Mouse (Mus musculus) embryo, embryonic 11.5 days (tissue): ENCODE results near the gene Thap3.
A peak's percentile ranks its signal among the peaks of the same experiment; 100 is the strongest.

Experiments used
- DNase-seq: peaks from one replicate; pipeline ENCODE4 v3.0.0-alpha.2; 2012; ENCODE audit warnings: low read depth, low spot score

Gene Thap3

DNA sequence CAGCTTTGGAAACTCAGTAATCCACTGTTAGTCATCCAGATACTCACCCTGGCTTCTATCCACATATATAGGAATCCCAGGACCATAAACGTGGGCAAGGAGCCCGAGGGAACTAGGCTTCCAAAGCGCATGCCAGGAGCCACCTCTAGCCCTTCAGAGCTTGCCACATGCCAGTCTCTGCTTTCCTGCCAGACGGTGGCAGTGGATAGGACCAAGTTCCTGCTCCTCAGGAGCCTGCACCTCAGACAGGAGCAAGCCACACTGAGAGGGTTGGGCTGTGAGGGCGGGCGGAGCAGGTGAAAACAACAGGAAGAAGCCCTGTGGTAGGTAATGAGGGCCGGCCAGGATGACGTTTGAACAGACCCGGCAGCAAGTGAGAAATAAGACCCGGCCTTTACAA, 2.9 kb downstream of the Thap3 start:
- no peak for DNase-seq

DNA sequence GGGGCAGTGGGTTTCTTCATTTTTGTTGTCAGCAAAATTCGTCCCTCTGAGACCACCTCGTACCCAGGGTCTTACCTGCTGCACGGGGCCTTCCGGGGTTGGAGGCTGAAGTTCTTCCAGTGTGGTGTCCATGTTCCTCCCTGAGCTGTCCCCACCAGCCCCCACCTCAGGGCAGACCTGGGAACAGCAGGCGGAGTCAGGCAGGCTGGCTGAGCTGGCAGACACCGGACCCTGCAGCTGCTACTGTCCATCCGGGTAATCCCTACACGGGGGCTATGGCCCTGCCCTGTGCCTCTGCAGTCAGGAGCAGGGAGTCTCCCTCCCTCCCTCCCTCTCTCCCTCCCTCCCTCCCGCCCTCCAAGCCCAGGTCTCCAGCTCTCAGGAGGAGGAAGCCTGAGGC, 5.2 kb downstream of the Thap3 start:
- no peak for DNase-seq

DNA sequence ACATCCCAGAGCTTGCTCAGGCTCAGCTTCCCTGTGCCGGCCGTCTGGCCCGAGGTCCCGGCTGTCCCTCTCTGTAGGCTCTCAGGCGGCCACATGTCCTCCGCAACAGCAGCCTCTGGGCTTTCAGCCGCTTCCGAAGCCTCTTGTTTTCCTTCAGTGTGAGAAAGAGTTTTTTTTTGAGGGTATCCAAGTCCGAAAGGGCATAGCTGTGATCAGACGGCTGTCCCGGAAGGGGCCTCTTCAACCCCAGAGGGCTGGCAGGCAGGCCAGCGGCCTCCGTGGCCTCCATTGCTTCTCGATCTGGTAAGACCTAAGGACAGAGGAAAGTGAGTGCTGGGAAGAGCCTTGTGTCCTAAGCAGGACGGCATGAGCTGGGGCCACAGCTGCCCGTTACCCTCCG, 5.8 kb downstream of the Thap3 start:
- no peak for DNase-seq

DNA sequence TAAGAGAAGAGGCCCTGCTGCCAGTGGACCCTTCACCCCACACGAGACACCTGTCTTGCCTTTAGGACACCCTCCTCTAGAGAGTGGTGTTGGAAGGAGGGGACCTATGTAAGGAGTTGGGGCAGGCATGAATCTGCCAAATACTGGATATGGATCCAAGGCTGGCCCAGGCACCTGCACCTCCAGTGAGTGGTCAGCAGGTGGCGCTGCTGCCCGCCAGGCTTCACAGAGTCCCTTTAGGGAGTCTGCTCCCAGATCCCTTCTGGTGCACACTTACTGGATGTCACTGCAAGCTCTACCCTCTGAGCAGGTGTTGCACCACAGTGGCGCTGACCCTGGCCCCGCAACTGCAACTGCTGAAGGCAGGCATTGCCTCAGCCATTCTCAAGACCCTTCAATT, 7.4 kb downstream of the Thap3 start:
- DNase-seq, result peak; percentile 67

DNA sequence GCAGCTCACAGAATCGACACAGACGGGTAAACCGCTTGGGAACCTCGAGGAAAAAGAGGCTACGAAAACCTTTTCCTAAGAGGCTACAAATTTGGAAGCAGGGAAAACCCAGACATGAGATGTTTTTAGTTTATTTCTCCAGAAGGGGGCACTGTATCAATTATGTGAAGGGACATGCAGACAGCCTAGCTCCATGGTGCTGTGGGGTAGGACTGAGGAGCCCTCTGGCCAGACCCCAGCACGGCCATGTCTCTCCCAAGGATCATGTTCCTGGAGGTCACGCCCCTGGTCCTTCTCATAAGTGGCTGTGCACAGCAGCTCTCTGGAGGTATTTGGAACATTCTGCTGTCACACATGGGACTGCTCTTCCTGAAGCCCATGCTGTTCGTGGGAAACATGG, 8.1 kb downstream of the Thap3 start:
- DNase-seq, result no peak

DNA sequence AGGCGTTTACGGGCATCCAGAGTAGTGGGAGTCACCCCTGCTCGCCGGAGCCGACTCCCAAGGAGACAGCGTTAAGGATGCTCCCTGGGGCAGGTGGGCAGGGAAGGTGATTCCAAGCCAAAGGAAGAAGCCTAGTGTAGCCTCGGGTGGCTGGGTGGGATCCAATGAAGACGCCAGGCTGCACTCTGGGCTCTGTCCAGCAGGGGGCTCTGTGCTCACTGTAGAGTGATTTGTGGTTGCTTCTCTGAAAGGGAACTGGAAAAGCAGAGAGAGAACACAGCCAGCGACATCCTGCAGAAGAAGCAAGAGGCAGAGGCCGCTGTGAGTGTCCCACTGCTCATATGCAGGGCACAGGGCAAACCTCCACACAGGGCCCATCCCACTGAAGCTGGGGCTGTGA, 11.0 kb downstream of the Thap3 start:
- DNase-seq, result peak; percentile 75

DNA sequence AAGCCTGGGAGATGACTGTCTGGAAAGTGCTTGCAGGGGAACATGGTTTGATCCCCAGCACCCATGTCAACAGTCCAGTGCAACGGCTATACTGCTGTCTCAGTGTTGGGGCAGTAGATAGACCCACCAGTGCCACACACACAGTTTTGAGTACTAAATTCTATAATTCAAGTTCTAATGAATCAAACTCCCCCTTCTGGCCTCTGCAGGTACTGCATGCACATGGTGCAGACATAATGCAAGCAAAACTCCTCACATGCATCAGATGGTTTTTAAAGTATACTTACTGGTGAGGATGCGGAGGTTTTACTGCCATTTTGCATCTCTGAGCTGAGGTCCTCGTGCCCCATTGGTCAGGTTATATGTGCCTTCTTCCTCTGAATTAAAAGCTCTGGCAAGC, 13.4 kb downstream of the Thap3 start:
- no peak for DNase-seq

DNA sequence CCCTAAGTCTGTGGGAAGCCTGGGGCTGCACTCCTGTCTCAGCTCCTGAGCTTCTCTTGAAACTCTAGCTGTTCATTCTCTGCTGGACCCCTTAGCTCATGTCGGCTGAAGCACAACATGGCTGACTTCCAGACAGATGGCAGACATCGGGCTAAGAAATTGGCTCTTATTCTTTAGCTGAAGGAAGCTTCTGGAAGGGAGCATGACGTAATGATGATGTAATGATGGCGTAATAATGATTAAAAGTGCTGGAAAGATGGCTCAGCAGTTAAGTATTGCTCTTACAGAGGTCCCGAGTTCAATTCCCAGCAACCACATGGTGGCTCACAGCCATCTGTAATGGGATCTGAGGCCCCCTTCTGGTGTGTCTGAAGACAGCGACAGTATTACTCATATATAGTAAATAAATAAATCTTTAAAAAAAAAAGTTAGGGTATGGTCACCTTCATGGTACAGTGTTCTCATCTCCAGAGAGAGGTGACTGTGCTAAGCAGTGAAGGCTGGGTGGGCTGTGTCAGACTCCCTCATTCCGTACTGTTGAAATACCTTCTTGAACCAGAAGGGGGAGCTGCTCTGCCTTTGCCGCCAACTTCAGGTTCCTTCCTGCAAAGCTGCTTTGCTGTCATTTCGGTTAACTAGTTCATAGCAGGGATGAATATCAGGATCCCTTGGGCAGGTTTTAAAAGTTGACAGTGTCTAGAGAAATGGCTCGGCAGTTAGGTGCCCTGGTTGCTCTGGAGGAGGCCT, 16.4 kb downstream of the Thap3 start:
- DNase-seq, result no peak

DNA sequence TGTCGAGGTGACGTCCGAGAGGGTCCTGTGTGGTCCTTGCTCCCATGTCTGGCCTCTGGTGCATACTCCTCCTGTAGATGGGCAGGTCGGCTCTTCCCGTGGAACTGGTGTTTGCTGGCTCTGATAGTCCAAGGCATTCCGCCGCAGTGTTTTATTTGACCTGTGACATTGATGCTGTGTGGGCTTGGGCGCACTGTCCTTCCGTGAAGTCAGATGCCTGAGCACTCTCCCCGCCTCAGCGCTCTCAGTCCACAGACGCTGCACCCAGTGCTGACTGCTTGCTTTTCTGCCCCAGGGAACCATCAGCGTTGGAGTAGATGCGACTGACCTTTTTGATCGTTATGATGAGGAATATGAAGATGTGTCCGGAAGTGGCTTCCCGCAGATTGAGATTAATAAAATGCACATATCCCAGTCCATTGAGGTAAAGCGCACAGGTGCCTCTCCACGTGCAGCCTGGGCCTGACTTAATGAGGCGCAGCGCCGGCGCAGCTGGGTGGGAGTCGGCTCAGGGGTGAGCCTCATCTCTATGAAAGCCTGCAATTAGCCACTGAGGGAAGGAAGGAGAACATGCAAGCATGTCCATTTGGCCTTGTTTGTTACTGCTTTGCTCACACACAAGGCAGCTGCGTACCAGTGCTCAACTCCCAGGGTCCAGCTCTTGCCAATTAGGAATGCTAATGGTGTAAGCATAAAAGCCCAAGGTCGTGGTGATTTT, 20.4 kb downstream of the Thap3 start:
- no peak for DNase-seq

DNA sequence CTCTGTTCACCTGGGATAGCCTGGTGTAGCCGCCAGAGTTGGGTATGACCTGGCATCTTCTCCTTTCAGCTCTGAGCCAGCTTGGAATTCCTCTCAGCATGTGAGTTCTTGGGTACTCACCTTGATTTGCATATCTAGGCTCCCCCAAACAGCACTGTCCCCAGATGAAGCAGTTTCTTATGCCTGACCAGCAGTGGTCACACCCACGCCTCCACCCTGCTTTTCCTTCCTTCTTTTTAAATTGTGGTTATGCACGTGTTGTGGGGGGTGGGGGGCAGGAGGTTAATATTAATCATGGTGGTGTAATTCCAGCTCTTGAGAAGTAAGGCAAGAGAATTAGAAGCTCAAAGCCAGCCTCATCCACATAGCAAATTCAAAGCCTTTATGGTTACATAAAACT, 26.0 kb downstream of the Thap3 start:
- DNase-seq, result no peak

DNA sequence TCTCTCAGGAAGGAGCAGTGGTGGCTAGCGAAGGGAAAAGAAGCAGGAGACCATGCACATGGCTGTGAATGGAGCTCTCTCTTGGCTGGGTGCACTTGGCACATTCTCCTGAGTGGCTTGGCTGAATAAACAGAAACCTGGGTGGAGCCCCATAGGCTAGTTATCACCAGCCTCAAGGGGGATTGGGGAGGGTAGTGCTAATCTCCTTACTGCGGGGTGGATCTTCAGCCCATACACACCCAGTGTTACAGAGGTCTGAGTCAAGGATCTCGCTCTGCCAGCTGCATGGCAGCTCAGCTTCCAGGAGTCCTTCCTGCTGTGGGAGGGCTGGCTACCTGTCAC, 28.3 kb downstream of the Thap3 start:
- no peak for DNase-seq

DNA sequence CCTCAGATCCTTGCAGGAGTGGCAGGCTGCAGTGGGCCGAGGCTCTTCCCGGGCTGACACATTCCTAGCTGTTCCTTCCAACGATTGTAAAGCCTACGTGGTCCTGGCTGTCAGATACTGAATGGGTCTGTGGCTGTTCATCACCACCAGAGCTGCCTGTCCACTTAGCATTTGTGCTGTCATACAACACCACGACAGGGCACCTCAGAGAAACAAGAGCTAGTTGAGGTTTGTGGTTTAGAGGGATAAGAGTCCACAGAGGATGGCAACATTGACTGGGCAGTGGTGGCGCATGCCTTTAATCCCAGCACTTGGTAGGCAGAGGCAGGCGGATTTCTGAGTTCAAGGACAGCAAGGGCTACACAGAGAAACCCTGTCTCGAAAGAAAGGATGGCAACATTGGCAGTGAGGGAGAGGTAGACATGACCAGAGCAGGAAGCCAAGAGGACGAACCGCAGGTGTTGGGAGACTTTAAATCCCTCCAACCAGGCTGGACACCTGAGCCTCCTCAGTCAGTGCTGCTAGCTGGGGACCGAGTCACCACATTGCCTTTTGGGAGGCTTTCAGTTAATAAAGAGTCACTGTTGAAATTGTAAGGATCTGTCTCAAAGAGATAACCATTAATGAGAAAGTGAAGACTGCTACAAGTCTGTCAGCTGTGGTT, 28.8 kb downstream of the Thap3 start:
- DNase-seq, result no peak

DNA sequence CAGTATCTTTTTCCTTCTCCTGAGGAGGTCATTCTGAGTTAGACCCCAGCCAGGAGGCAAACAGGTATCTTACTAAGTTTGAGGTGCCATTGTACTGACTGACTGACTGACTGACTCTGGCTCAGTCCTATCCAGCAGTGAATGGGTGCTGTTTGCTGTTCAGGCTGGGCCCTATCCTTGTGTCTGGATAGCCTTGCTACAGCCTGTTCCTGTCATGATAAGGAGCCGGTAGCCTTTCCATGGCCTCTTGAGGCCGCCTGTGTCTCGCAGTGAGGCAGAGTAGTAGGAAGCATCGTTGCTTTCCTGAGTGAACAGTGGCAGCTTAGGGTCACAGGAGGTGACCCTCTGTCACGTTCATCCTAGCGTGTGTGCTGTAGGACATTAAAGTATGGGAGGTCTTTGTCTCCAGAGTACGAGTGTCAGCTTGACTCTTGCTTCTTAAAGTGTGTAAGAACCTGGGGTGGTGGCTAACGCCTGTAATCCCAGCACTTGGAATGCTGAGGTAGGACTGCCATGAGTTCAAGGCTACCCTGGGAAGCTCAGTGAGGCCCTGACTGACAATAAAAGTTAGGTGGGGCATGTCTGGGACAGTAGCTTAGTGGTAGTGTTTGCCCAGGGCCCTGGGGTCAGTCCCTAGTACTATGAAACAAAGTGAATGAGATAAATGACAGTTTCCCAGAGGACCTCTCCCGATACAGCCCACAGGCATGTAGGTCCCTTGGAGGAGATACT, 31.0 kb downstream of the Thap3 start:
- no peak for DNase-seq

DNA sequence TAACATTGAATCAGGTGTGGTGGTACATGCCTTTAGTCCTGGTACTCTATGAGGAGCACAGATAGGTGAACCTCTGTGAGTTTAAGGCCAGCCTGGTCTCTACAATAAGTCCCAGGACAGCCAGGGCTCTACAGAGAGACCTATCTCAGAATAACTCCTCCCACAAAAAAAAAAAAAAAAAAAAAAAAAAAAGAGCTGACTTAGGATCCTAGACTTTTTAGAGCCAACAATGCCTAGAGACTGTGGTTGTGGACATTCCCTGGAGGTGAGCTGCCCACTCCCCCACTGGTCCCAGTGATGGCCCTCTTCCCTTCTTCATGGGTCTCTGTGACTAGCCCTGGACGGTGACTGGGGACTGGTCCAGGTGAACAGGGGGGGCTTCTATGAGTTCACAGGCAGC, 33.0 kb downstream of the Thap3 start:
- no peak for DNase-seq

DNA sequence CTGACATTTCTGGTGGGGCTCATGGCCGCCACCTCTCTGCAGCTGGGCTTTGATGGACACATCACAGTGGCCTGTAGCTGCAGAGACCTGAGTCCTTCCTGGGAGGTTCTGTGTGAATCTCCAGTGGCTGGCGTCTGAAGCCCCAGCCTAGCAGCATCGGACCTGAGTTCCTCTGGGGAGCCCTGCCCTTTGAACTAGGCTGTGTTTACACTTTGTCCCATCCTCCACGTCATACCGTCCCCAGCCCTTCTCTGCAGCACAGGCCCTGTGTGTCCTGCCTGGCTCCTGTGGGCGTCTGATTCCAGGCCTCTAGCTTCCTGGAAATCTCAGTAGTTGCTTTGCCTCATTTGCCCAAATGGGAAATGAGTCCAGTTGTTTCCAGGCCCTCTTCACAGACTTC, 35.6 kb downstream of the Thap3 start:
- DNase-seq, result no peak

DNA sequence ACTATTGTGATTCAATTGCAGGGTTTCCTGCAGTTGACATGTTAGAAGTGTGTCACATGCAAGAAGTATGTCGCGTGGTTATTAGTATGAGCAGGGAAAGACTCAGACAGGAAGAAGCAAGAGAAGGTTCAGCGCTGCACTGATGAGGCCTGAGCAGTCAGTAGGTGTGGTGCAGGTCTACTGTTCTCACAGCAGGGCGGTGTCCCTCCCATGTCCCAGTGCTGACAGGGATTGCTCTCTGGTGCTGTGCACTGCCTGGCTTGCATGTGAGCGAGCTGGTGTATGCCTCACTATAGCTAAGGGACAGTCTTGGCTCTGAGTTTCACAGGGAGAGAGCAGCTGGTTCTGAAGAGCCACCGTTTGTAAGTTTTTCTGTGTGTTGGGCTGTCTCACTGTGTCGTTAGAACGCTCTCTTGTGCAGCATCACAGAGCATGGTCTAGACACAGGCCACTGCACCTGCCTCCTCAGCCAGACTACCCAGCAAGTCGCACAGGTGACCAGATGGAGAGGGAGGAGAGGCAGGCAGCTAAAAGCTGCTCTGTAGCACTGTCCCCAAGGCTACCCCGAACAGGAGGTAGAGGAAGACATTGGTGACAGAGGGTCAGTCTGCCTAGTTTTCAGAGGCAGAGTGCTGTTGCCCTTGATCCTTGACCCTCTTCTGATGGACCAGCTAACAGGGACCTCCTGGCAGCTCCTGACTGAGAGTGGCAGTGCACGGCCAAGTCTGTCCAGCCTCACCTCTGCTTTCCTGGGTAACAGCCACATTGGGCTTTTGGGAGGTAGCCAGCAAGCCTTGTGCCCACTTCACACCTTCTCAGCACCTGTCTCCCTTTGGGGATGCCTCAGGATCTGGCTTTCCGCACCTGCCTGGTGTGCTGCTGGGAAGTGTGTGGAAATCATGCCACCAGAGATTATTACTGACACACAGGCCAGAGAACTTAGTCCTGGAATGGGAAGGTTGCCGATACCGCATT, 40.0 kb downstream of the Thap3 start:
- DNase-seq, result no peak

DNA sequence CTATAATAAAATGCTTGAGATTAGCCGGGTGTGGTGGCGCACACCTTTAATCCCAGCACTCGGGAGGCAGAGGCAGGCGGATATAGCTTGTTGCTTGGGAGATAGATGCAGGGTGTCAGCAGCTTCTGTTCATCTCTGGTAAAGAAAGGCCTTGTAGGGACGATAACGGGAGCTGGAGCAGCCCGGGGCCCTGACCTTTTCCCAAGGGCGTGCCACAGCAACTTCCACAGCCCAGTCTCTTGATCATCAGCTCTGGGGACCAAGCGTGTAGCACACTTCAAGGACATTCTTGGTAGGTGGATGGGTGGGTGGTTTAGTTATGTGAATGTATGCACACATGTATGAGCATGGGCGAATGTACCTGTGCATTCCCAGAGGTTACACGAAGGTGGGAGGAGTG, 42.6 kb downstream of the Thap3 start:
- no peak for DNase-seq

DNA sequence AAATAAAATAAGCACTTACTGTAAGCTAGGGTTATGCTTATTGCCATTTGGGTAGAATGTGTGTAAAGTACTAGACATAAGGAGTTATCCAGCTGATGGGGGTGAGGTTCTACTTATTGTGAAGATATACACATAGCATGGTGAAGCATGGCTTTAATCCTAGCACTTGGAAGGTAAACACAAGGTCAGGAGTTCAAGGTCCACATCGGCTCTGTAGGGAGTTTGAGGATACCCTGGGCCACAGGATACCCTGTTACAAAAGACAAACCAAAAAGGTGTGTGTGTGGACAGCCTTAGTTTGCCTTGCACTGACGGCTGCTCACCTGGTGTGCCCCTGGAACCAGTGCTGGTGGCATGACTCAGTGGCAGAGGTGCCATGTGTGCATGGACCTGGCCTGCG, 50.7 kb downstream of the Thap3 start:
- DNase-seq, result no peak

DNA sequence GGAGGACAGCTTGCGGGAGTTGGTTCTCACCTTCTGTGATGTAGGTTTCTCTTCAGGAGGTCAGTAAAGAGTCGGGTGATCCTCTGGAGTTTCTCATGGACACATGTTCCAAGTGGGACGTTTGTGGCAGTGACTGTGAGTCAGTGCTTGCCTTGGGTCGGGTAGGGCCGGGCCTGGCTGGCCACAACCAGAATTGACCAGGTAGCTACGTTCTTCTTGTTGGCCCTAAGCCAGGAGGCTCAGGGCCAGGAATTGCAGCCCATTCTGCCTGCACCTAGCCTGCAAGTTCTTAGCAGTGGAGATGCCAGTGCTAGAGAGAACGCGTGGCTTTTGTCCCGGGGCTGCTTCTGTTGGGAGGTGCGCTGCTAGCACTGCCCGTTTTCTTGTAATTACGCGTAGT, 51.4 kb downstream of the Thap3 start:
- no peak for DNase-seq

DNA sequence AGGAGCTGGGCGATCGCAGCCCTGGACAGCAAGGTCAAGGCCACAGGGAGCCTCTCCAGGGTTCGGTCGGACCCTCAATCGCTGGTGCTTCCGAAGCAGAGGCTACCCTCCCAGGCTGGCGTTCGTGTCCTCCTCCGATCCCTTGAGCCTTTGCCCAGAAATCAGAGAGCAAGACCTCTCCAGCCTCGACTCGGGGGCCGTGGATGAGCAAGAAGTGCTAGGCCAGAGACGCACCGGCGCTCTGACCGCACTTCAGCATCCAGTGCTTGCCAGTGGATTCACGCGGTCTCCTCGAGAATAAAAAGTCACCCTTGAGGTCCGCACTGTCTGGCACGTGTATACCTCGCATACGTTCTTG, 54.6 kb downstream of the Thap3 start:
- no peak for DNase-seq

DNA sequence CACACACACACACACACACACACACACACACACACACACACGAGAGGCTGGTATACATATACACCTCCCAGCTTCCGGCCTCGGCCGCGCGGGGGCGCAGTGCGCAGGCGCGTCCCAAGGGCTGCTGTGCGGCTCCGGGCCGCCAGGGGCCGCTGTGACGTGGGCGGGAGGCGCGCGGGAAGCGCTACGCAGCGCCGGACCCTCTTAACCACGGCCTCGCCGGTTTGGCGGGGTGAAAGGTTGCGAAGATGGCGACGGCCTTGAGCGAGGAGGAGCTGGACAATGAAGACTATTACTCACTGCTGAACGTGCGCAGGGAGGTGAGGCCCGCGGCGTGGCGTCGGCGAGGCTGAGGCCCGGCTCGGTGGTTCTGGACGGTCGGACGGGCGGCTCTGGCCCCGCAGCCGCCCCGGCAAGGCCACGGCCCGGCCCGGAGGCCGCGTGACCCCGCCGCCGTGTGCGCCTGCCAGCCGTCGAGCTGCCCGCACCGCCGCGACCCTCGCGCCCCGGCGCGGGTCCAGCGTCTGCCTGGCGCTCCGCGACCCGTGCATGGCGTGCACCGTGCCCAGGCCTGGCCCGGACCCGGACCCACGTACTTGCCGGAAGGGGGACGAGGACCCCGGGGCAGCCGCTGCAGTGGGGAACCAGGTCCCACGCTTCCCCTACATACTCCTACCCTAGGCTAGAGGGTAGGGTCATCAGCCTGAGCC, 55.1 kb downstream of the Thap3 start, which contains the start of gene Dnajc11:
Gene Dnajc11, plus strand, starts transcription at position 187 of the 710 bp plus-strand sequence.
- peak; percentile 89 for DNase-seq
